In the genomic region with DNA sequence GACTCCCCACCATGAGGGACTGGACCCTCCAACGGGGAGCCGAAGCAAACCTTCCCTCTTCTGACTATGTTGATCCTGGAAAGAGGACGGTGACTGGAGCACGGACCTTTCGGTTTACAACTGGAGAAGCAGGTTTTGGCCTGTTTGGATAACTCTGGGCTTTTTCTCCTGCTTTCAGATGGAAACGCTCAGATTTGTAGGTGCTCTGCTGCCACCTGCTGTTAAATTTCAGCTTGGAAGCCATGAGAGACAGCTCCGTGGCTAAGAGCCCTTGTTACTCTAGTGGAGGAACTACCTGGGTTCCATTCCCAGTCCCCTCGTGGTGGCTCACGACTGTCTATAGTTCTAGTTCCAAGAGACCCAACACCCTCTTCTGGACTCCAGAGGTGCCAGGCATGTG, we compare ENCODE assay signal across 9 mouse cellular contexts. TPM values are rescaled to one million over a fixed set of nuclear protein-coding genes. Genes with fewer than 3 reads are reported as not detected.
DNase-seq lines count a peak whose midpoint lies in the region; ATAC-seq and TF ChIP-seq lines count a peak whose summit lies in the region.
"Had no signal": no experiment of that assay in that cellular context is flagged by ENCODE, and none has a peak within 500 bp of the region (broad histone marks: within the 10 kb centered on the region; RNA-seq: fewer than 3 reads in every experiment).

No protein-coding gene starts in this region.

- H3K27me3 ChIP-seq in heart, embryonic 16.5 days (ENCODE audit: control insufficient read depth, insufficient read depth, low read length) = no peaks in the 10 kb centered on the region
- 0 out of 2 replicates have a peak, but pooled peaks cover 2% of the 10 kb centered on the region for H3K27me3 ChIP-seq in liver, postnatal 0 days (ENCODE audit: insufficient read depth, low read length)

- TF ChIP-seq EP300 in liver, postnatal 0 days (IDR thresholded peaks at IDR 0.05; ENCODE audit: low read depth) = no peak

- no peak overlapping the region for H3K4me3 ChIP-seq in heart, embryonic 16.5 days (ENCODE audit: low read length)
- H3K4me3 ChIP-seq in liver, postnatal 0 days (ENCODE audit: low read depth, low read length) = no peak overlapping the region

- H3K4me2 ChIP-seq in heart, embryonic 16.5 days (ENCODE audit: low read depth, low read length) = no peak overlapping the region
- no peak overlapping the region for H3K4me2 ChIP-seq in liver, postnatal 0 days (ENCODE audit: low read depth, low read length)

- H3K36me3 ChIP-seq in heart, embryonic 16.5 days (ENCODE audit: control insufficient read depth, insufficient read depth) = no peaks in the 10 kb centered on the region
- H3K36me3 ChIP-seq in liver, postnatal 0 days (replicated peaks; ENCODE audit: insufficient read depth, low read length) = no peaks in the 10 kb centered on the region

- no peaks in the 10 kb centered on the region for H3K4me1 ChIP-seq in heart, embryonic 16.5 days (ENCODE audit: control insufficient read depth, insufficient read depth, low read length)
- H3K4me1 ChIP-seq in liver, postnatal 0 days (ENCODE audit: insufficient read depth) = no peaks in the 10 kb centered on the region

- ATAC-seq in heart, embryonic 16.5 days (replicated peaks; ENCODE audit: extremely low read depth, insufficient read depth, low FRiP score) = no peak; the same call in 1 of the 2 replicates
- peak; percentile 38; the same call in 1 of the 2 replicates for ATAC-seq in liver, postnatal 0 days

- peak; percentile 85 for DNase-seq in CD4-positive, CD25-positive, alpha-beta regulatory T cell, adult 2 months (ENCODE audit: low read depth, low spot score)
- peak; percentile 80 for DNase-seq in WW6 (ENCODE audit: low read depth, low spot score)
- DNase-seq in cerebellum, postnatal 36 days = peak; percentile 80 to 90
- peak; percentile 78 to 91 for DNase-seq in kidney, postnatal 36 days
- peak; percentile 65 for DNase-seq in liver, postnatal 0 days
- peak; percentile 60 for DNase-seq in retina, postnatal 7 days (ENCODE audit: low read depth, low spot score)
- peak; percentile 68 for DNase-seq in urinary bladder, postnatal 25 days (ENCODE audit: low spot score)

- 0 out of 2 replicates have a peak overlapping the region, but pooled peaks have one; percentile 35 for H3K9ac ChIP-seq in heart, embryonic 16.5 days (ENCODE audit: low read length)
- no peak overlapping the region for H3K9ac ChIP-seq in liver, postnatal 0 days (replicated peaks)

- H3K27ac ChIP-seq in heart, embryonic 16.5 days (ENCODE audit: low read length) = no peak overlapping the region
- no peak overlapping the region for H3K27ac ChIP-seq in liver, postnatal 0 days (ENCODE audit: low read depth)
- H3K27ac ChIP-seq: macrophage had no signal

- TF ChIP-seq CTCF in liver, postnatal 0 days (IDR thresholded peaks at IDR 0.05; ENCODE audit: low read depth) = peak; percentile 77

- no peaks in the 10 kb centered on the region for H3K9me3 ChIP-seq in heart, embryonic 16.5 days (replicated peaks; ENCODE audit: control insufficient read depth, low read length)
- no peaks in the 10 kb centered on the region for H3K9me3 ChIP-seq in liver, postnatal 0 days (ENCODE audit: low read length)

- WGBS in heart, embryonic 16.5 days = 18% methylated on average over 9 of the region's 9 CpGs
- 19% methylated on average over 9 of the region's 9 CpGs for WGBS in liver, postnatal 0 days (ENCODE audit: insufficient replicate concordance)

RNA-seq across cellular contexts. Expression of gene Fa2h, which starts 45.6 kb away (rescaled TPM):
- polyA plus RNA-seq in heart, embryonic 16.5 days (2015; fragmentation: Nextera tagmentation; extraction: Ambion mirVana) = 0.14 and 0.17 TPM in 2 replicates
- 0.25 TPM in 1 of 2 replicates, not detected in the other for polyA plus RNA-seq in liver, postnatal 0 days (2015; fragmentation: Nextera tagmentation; extraction: Ambion mirVana)
- polyA plus RNA-seq: macrophage had no signal
